7 mouse cellular contexts compared by ENCODE assay signal in genomic region chr11:35838345-35839338, GRCm38 (mm10). TPM values are rescaled to one million over a fixed set of nuclear protein-coding genes. Genes with fewer than 3 reads are reported as not detected.
DNase-seq lines count a peak whose midpoint lies in the region; ATAC-seq lines count a peak whose summit lies in the region.

No protein-coding gene starts in this region.

- H3K4me2 ChIP-seq in embryonic facial prominence, embryonic 11.5 days (ENCODE audit: low read depth, low read length) = peak overlapping the region; percentile 40
- peak overlapping the region; percentile 51 for H3K4me2 ChIP-seq in midbrain, embryonic 12.5 days (replicated peaks)

- 24% methylated on average over 28 of the region's 28 CpGs for WGBS in embryonic facial prominence, embryonic 11.5 days
- 28% methylated on average over 28 of the region's 28 CpGs for WGBS in limb, embryonic 10.5 days
- WGBS in midbrain, embryonic 12.5 days = 27% methylated on average over 28 of the region's 28 CpGs

- H3K4me1 ChIP-seq in embryonic facial prominence, embryonic 11.5 days (ENCODE audit: control insufficient read depth, insufficient read depth, low read length) = no peaks in the 10 kb centered on the region
- peaks cover 16% of the 10 kb centered on the region for H3K4me1 ChIP-seq in limb, embryonic 10.5 days
- H3K4me1 ChIP-seq in midbrain, embryonic 12.5 days = peaks cover 3% of the 10 kb centered on the region

- H3K27ac ChIP-seq in embryonic facial prominence, embryonic 11.5 days (replicated peaks; ENCODE audit: low read depth, low read length) = no peak overlapping the region
- H3K27ac ChIP-seq in limb, embryonic 10.5 days = peak overlapping the region; percentile 85
- peak overlapping the region; percentile 56 for H3K27ac ChIP-seq in midbrain, embryonic 12.5 days (replicated peaks)

- peak; percentile 97 for DNase-seq in adrenal gland, postnatal 14 days
- peak; percentile 93 for DNase-seq in embryonic facial prominence, embryonic 11.5 days (ENCODE audit: low spot score)
- DNase-seq in heart, adult 18-20 months = peak; percentile 93 to 94
- peak; percentile 83 for DNase-seq in kidney, adult 18-20 months
- DNase-seq in limb, embryonic 10.5 days (ENCODE audit: low spot score) = peak; percentile 98
- DNase-seq in skeletal muscle tissue, adult 2 months (ENCODE audit: low read depth, low spot score) = peak; percentile 89

- H3K9ac ChIP-seq in embryonic facial prominence, embryonic 11.5 days (replicated peaks; ENCODE audit: low read length) = peak overlapping the region; percentile 43
- H3K9ac ChIP-seq in midbrain, embryonic 12.5 days (replicated peaks) = no peak overlapping the region

- no peaks in the 10 kb centered on the region for H3K36me3 ChIP-seq in embryonic facial prominence, embryonic 11.5 days (replicated peaks; ENCODE audit: control insufficient read depth, insufficient read depth, low read depth, low read length)
- peaks cover 3% of the 10 kb centered on the region; the same call in 1 of the 2 replicates for H3K36me3 ChIP-seq in limb, embryonic 10.5 days
- peaks cover 8% of the 10 kb centered on the region for H3K36me3 ChIP-seq in midbrain, embryonic 12.5 days

- H3K4me3 ChIP-seq in embryonic facial prominence, embryonic 11.5 days (ENCODE audit: low read depth, low read length) = peak overlapping the region; percentile 23
- H3K4me3 ChIP-seq in limb, embryonic 10.5 days = peak overlapping the region; percentile 52
- H3K4me3 ChIP-seq in midbrain, embryonic 12.5 days = peak overlapping the region; percentile 22

- no peaks in the 10 kb centered on the region for H3K9me3 ChIP-seq in embryonic facial prominence, embryonic 11.5 days (replicated peaks; ENCODE audit: control insufficient read depth, low read length)
- H3K9me3 ChIP-seq in limb, embryonic 10.5 days (replicated peaks) = no peaks in the 10 kb centered on the region
- peaks cover 4% of the 10 kb centered on the region; the same call in 1 of the 2 replicates for H3K9me3 ChIP-seq in midbrain, embryonic 12.5 days

- peak; percentile 83 for ATAC-seq in embryonic facial prominence, embryonic 11.5 days (replicated peaks; ENCODE audit: insufficient number of reproducible peaks, low FRiP score, low TSS enrichment, low read depth)
- peak; percentile 82 for ATAC-seq in midbrain, embryonic 12.5 days (ENCODE audit: low FRiP score, low read depth)

- no peaks in the 10 kb centered on the region for H3K27me3 ChIP-seq in embryonic facial prominence, embryonic 11.5 days (ENCODE audit: control insufficient read depth, insufficient read depth, low read length)
- no peaks in the 10 kb centered on the region for H3K27me3 ChIP-seq in limb, embryonic 10.5 days (ENCODE audit: low read depth, poor library complexity, severe bottlenecking)
- H3K27me3 ChIP-seq in midbrain, embryonic 12.5 days = no peaks in the 10 kb centered on the region

RNA-seq across cellular contexts. Expression of gene Rars, which starts 4.3 kb away (rescaled TPM):
- total RNA-seq in adrenal gland, postnatal 14 days (2021) = 64.7 and 75.4 TPM in 2 replicates
- 122 and 132 TPM in 2 replicates for polyA plus RNA-seq in embryonic facial prominence, embryonic 11.5 days (2014; fragmentation: Nextera tagmentation; extraction: Ambion mirVana)
- 10 to 100 TPM; 35.6 to 36.2 TPM for total RNA-seq in heart, adult 18-20 months (2021)
- polyA plus RNA-seq in limb, embryonic 10.5 days (2016; fragmentation: Nextera tagmentation; extraction: Ambion mirVana) = 109 and 113 TPM in 2 replicates
- polyA plus RNA-seq in midbrain, embryonic 12.5 days (2016; fragmentation: Nextera tagmentation; extraction: Ambion mirVana) = 81.2 and 85.0 TPM in 2 replicates

RNA-seq across cellular contexts. Expression of gene Fbll1, which starts 40.0 kb away (rescaled TPM):
- 0.67 and 0.83 TPM in 2 replicates for total RNA-seq in adrenal gland, postnatal 14 days (2021)
- polyA plus RNA-seq in embryonic facial prominence, embryonic 11.5 days (2014; fragmentation: Nextera tagmentation; extraction: Ambion mirVana) = 0.77 and 1.1 TPM in 2 replicates
- total RNA-seq in heart, adult 18-20 months (2021) = not detected
- not detected in 2 replicates for polyA plus RNA-seq in limb, embryonic 10.5 days (2016; fragmentation: Nextera tagmentation; extraction: Ambion mirVana)
- polyA plus RNA-seq in midbrain, embryonic 12.5 days (2016; fragmentation: Nextera tagmentation; extraction: Ambion mirVana) = 9.0 and 11.1 TPM in 2 replicates
